Mouse (Mus musculus): Measurements from ENCODE around the gene Abtb1.

DNA sequence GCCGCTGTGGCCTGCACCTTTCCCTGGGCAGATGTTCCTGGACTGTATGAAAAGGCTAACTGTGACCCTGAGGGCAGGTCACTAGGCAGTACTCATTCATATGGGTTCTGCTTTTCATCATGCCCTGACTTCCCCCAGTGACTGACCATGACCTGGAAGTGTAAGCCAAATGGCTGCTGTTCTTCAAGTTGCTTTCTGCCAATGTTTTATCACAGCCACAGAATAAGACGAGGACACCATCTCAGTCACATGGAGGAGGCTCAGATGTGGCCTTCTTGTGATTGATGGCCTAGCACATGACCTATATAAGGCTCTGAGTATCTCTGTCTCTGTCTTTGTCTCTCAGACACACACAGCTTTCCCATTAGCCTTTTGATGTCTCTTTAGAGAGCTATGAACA is 5.8 kb upstream of the Abtb1 start:
- TF ChIP-seq GATA1 (IDR thresholded peaks at IDR 0.05; ENCODE audit: borderline replicate concordance, low read length) (no peak), FLI1 (IDR thresholded peaks at IDR 0.05; ENCODE audit: low read length) (no peak)
